8 mouse cellular contexts compared by ENCODE assay signal in the genomic region with DNA sequence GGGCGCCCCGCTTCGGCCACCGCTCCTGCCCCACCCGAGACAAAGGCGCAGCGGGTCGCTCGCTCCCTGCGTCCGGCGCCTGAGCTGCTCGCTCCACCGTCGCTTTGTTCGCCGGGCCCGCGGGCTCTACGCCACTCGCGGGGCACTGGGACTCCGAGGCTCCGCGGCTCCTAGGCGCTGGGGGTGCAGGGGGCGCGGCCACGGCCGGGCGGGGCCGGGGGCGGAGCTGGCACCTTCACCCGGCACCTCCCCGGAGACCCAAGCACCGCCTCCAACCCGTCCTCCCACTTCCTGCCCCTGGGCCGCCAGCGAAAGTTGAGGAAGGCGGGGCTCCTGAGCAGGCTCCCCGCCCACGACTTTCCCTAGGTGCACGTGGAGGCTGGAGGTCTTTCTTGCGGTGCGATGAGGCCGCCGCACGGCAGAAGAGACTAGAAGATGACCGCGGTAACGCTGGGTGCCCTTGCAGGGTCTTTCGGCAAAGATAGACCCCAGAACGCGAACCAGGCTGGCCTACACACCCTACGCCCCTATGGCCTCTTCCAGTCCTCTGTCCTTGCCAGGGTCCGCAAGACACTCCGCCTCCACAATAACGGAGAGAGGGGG. TPM values are rescaled to one million over a fixed set of nuclear protein-coding genes. Genes with fewer than 3 reads are reported as not detected.
A peak's percentile ranks its signal among the peaks of the same experiment; 100 is the strongest.
DNase-seq lines count a peak whose midpoint lies in the region; ATAC-seq and TF ChIP-seq lines count a peak whose summit lies in the region.

A gene (minus strand): TSS at position 179 of the 603 bp plus-strand sequence.

- under 1% methylated on average over 58 of the region's 58 CpGs for WGBS in forebrain, embryonic 14.5 days
- under 1% methylated on average over 57 of the region's 58 CpGs for WGBS in large intestine, adult 2 months
- under 1% methylated on average over 57 of the region's 58 CpGs for WGBS in lung, adult 2 months
- under 1% methylated on average over 57 of the region's 58 CpGs for WGBS in neural tube, embryonic 15.5 days

- H3K4me3 ChIP-seq in G1E (ENCODE audit: low read depth, low read length), result peak within 1 kb of the TSS; percentile 76
- H3K4me3 ChIP-seq in forebrain, embryonic 14.5 days (ENCODE audit: low read depth, low read length), result peak within 1 kb of the TSS; percentile 90
- H3K4me3 ChIP-seq in lung, adult 2 months (replicated peaks; ENCODE audit: extremely low read depth, low read depth, low read length), result peak within 1 kb of the TSS; percentile 88
- peak within 1 kb of the TSS; percentile 92 for H3K4me3 ChIP-seq in neural tube, embryonic 15.5 days (replicated peaks)

- ATAC-seq in G1E (ENCODE audit: extremely low read depth, insufficient number of reproducible peaks, low FRiP score, poor library complexity, severe bottlenecking), result peak; percentile 91
- peak; percentile 92 for ATAC-seq in forebrain, embryonic 14.5 days
- ATAC-seq in neural tube, embryonic 15.5 days (ENCODE audit: low FRiP score), result peak; percentile 91

- peak within 1 kb of the TSS; percentile 82 for H3K27ac ChIP-seq in forebrain, embryonic 14.5 days (ENCODE audit: low read depth, low read length)
- peak within 1 kb of the TSS; percentile 81 for H3K27ac ChIP-seq in neural tube, embryonic 15.5 days (replicated peaks)

- TF ChIP-seq POLR2A in lung, adult 2 months (IDR thresholded peaks at IDR 0.05; ENCODE audit: borderline replicate concordance, extremely low read depth, low read depth, low read length), result peak; percentile 48; the same call in 1 of the 2 replicates

- no peaks in the 10 kb centered on the region for H3K36me3 ChIP-seq in G1E (replicated peaks)
- no peaks in the 10 kb centered on the region for H3K36me3 ChIP-seq in forebrain, embryonic 14.5 days (ENCODE audit: control insufficient read depth, insufficient read depth, low read length)
- H3K36me3 ChIP-seq in neural tube, embryonic 15.5 days, result no peaks in the 10 kb centered on the region

- intact Hi-C loops in heart, postnatal 10 days (cut with DNase I), result no loop called here

- no peaks in the 10 kb centered on the region for H3K9me3 ChIP-seq in G1E (replicated peaks)
- no peaks in the 10 kb centered on the region for H3K9me3 ChIP-seq in forebrain, embryonic 14.5 days (replicated peaks; ENCODE audit: control insufficient read depth, low read length)
- H3K9me3 ChIP-seq in neural tube, embryonic 15.5 days (replicated peaks), result no peaks in the 10 kb centered on the region

- no peak for TF ChIP-seq CTCF in G1E (IDR thresholded peaks at IDR 0.05; ENCODE audit: low read depth, low read length)
- no peak for TF ChIP-seq CTCF in lung, adult 2 months (IDR thresholded peaks at IDR 0.05; ENCODE audit: insufficient read depth, low read length)

- peaks cover 33% of the 10 kb centered on the region for H3K4me1 ChIP-seq in G1E (ENCODE audit: insufficient read depth, low read depth, low read length)
- H3K4me1 ChIP-seq in forebrain, embryonic 14.5 days (ENCODE audit: control insufficient read depth, insufficient read depth, low read length), result peaks cover 28% of the 10 kb centered on the region
- peaks cover 3% of the 10 kb centered on the region for H3K4me1 ChIP-seq in lung, adult 2 months (ENCODE audit: control insufficient read depth, insufficient read depth, low read length)
- H3K4me1 ChIP-seq in neural tube, embryonic 15.5 days, result peaks cover 46% of the 10 kb centered on the region

- H3K4me2 ChIP-seq in forebrain, embryonic 14.5 days (ENCODE audit: low read length), result peak within 1 kb of the TSS; percentile 99
- peak within 1 kb of the TSS; percentile 92 for H3K4me2 ChIP-seq in neural tube, embryonic 15.5 days

- peak within 1 kb of the TSS; percentile 94 for H3K9ac ChIP-seq in forebrain, embryonic 14.5 days (ENCODE audit: low read length)
- peak within 1 kb of the TSS; percentile 57 for H3K9ac ChIP-seq in neural tube, embryonic 15.5 days (replicated peaks)

- peaks cover 39% of the 10 kb centered on the region for H3K27me3 ChIP-seq in G1E (ENCODE audit: insufficient read depth, low read length)
- no peaks in the 10 kb centered on the region for H3K27me3 ChIP-seq in forebrain, embryonic 14.5 days (replicated peaks; ENCODE audit: control insufficient read depth, insufficient read depth, low read length)
- no peaks in the 10 kb centered on the region for H3K27me3 ChIP-seq in neural tube, embryonic 15.5 days (replicated peaks)

- DNase-seq in G1E (ENCODE audit: low spot score), result peak; percentile 97
- DNase-seq in cerebellum, adult 11 months, result peak; percentile 53
- peak; percentile 93 for DNase-seq in forebrain, embryonic 14.5 days (ENCODE audit: low spot score)
- peak; percentile 93 to 95 for DNase-seq in heart, postnatal 10 days
- DNase-seq in large intestine, adult 2 months (ENCODE audit: low read depth, low spot score), result peak; percentile 72
- peak; percentile 88 for DNase-seq in lung, adult 2 months
- peak; percentile 94 for DNase-seq in testis, postnatal 10 days (ENCODE audit: low spot score)

RNA-seq across cellular contexts. Expression of the gene that starts here (rescaled TPM):
- 3.5 and 5.1 TPM in 2 replicates for total RNA-seq in G1E (2014; fragmentation: Nextera tagmentation)
- total RNA-seq in G1E (2017), result 6.8 and 6.9 TPM in 2 replicates
- polyA plus RNA-seq in G1E (2012), result 7.2 and 7.5 TPM in 2 replicates
- polyA plus RNA-seq in forebrain, embryonic 14.5 days (2014; fragmentation: Nextera tagmentation; extraction: Ambion mirVana), result 7.4 and 8.9 TPM in 2 replicates
- total RNA-seq in heart, postnatal 10 days (2021), result 10 to 100 TPM; 13.1 to 14.4 TPM
- polyA plus RNA-seq in large intestine, adult 2 months (2012; rRNA removed), result 24.0 and 34.3 TPM in 2 replicates
- 30.9 and 32.7 TPM in 2 replicates for polyA plus RNA-seq in lung, adult 2 months (2012; rRNA removed)
- polyA plus RNA-seq in neural tube, embryonic 15.5 days (2015; fragmentation: Nextera tagmentation; extraction: Ambion mirVana), result 12.4 and 15.5 TPM in 2 replicates

Comparison
In these comparisons a context has a peak if more than half of its experiments do, and no peak if none do; other contexts are left out.
1. Peak in every context shown above with its lines: DNase-seq, ATAC-seq, H3K4me3 ChIP-seq and H3K27ac ChIP-seq.